Mouse (Mus musculus): ENCODE measurements around the gene Cdc6. TPM values are rescaled to one million over a fixed set of nuclear protein-coding genes. Genes with fewer than 3 reads are reported as not detected.

The Cdc6 gene
- polyA plus RNA-seq, 1 experiment from 2014 or later: 33.1 TPM

- 84% methylated on average over 4 of the region's 4 CpGs for WGBS
Measured at GRCm38 (mm10) chr11:98871416-98871815, 36.2 kb upstream of the Cdc6 start.

GRCm38 (mm10) chr11:98872040-98872439 is 35.6 kb upstream of the Cdc6 start:
- no peaks in the 10 kb centered on the region for H3K27me3 ChIP-seq (ENCODE audit: control insufficient read depth, insufficient read depth, low read length)
- H3K27ac ChIP-seq (ENCODE audit: low read depth, low read length): no peak overlapping the region
- H3K4me2 ChIP-seq (replicated peaks; ENCODE audit: low read depth, low read length): no peak overlapping the region
- no peaks in the 10 kb centered on the region for H3K9me3 ChIP-seq (ENCODE audit: control insufficient read depth, low read length)
- DNase-seq (ENCODE audit: low spot score) (no peak), ATAC-seq (ENCODE audit: low FRiP score) (no peak)
- no peaks in the 10 kb centered on the region for H3K36me3 ChIP-seq (ENCODE audit: control insufficient read depth, insufficient read depth, low read length)
- no peak overlapping the region for H3K9ac ChIP-seq (ENCODE audit: low read depth, low read length)
- H3K4me3 ChIP-seq (ENCODE audit: low read depth, low read length): no peak overlapping the region
- WGBS: 70% methylated on average over 4 of the region's 4 CpGs
- peaks cover 4% of the 10 kb centered on the region; the same call in 1 of the 2 replicates for H3K4me1 ChIP-seq (replicated peaks; ENCODE audit: control insufficient read depth, insufficient read depth, low read length)

More at GRCm38 (mm10) chr11:98871416-98871815, 36.2 kb upstream of the Cdc6 start:
- Histone ChIP-seq H3K4me3 (ENCODE audit: low read depth, low read length) (no peak overlapping the region), H3K4me1 (replicated peaks; ENCODE audit: control insufficient read depth, insufficient read depth, low read length) (peaks cover 4% of the 10 kb centered on the region; the same call in 1 of the 2 replicates), H3K27ac (ENCODE audit: low read depth, low read length) (no peak overlapping the region), H3K9me3 (ENCODE audit: control insufficient read depth, low read length) (no peaks in the 10 kb centered on the region), H3K36me3 (ENCODE audit: control insufficient read depth, insufficient read depth, low read length) (no peaks in the 10 kb centered on the region), H3K9ac (ENCODE audit: low read depth, low read length) (no peak overlapping the region), H3K27me3 (ENCODE audit: control insufficient read depth, insufficient read depth, low read length) (no peaks in the 10 kb centered on the region), H3K4me2 (replicated peaks; ENCODE audit: low read depth, low read length) (no peak overlapping the region)
- DNase-seq (ENCODE audit: low spot score) (no peak), ATAC-seq (ENCODE audit: low FRiP score) (no peak)

- ATAC-seq (ENCODE audit: low FRiP score): no peak
- Histone ChIP-seq H3K36me3 (ENCODE audit: control insufficient read depth, insufficient read depth, low read length) (no peaks in the 10 kb centered on the region), H3K9me3 (ENCODE audit: control insufficient read depth, low read length) (no peaks in the 10 kb centered on the region), H3K4me2 (replicated peaks; ENCODE audit: low read depth, low read length) (no peak overlapping the region), H3K4me1 (replicated peaks; ENCODE audit: control insufficient read depth, insufficient read depth, low read length) (no peaks in the 10 kb centered on the region), H3K27me3 (ENCODE audit: control insufficient read depth, insufficient read depth, low read length) (no peaks in the 10 kb centered on the region), H3K27ac (ENCODE audit: low read depth, low read length) (no peak overlapping the region), H3K9ac (ENCODE audit: low read depth, low read length) (no peak overlapping the region), H3K4me3 (ENCODE audit: low read depth, low read length) (no peak overlapping the region)
- 96% methylated on average over 9 of the region's 9 CpGs for WGBS
- DNase-seq (ENCODE audit: low spot score): no peak
Measured at GRCm38 (mm10) chr11:98873900-98874299, 33.7 kb upstream of the Cdc6 start.

GRCm38 (mm10) chr11:98877001-98877400 is 30.6 kb upstream of the Cdc6 start:
- no peak overlapping the region for H3K4me2 ChIP-seq (replicated peaks; ENCODE audit: low read depth, low read length)

GRCm38 (mm10) chr11:98887703-98888102 is 19.9 kb upstream of the Cdc6 start:
- Histone ChIP-seq H3K4me1 (replicated peaks; ENCODE audit: control insufficient read depth, insufficient read depth, low read length) (no peaks in the 10 kb centered on the region; the same call in 1 of the 2 replicates), H3K9me3 (ENCODE audit: control insufficient read depth, low read length) (no peaks in the 10 kb centered on the region), H3K9ac (ENCODE audit: low read depth, low read length) (no peak overlapping the region), H3K4me2 (replicated peaks; ENCODE audit: low read depth, low read length) (no peak overlapping the region), H3K36me3 (ENCODE audit: control insufficient read depth, insufficient read depth, low read length) (0 out of 2 replicates have a peak, but pooled peaks cover 5% of the 10 kb centered on the region), H3K4me3 (ENCODE audit: low read depth, low read length) (no peak overlapping the region), H3K27me3 (ENCODE audit: control insufficient read depth, insufficient read depth, low read length) (no peaks in the 10 kb centered on the region), H3K27ac (ENCODE audit: low read depth, low read length) (no peak overlapping the region)
- DNase-seq (ENCODE audit: low spot score) (no peak), ATAC-seq (ENCODE audit: low FRiP score) (no peak)
- WGBS: 95% methylated on average over 3 of the region's 3 CpGs

More at GRCm38 (mm10) chr11:98877001-98877400, 30.6 kb upstream of the Cdc6 start:
- WGBS: 75% methylated on average over 9 of the region's 9 CpGs
- Histone ChIP-seq H3K9ac (ENCODE audit: low read depth, low read length) (no peak overlapping the region), H3K4me3 (ENCODE audit: low read depth, low read length) (no peak overlapping the region), H3K36me3 (ENCODE audit: control insufficient read depth, insufficient read depth, low read length) (no peaks in the 10 kb centered on the region), H3K27ac (ENCODE audit: low read depth, low read length) (no peak overlapping the region), H3K4me1 (replicated peaks; ENCODE audit: control insufficient read depth, insufficient read depth, low read length) (no peaks in the 10 kb centered on the region), H3K9me3 (ENCODE audit: control insufficient read depth, low read length) (no peaks in the 10 kb centered on the region), H3K27me3 (ENCODE audit: control insufficient read depth, insufficient read depth, low read length) (no peaks in the 10 kb centered on the region)
- ATAC-seq (ENCODE audit: low FRiP score) (no peak), DNase-seq (ENCODE audit: low spot score) (no peak)

- no peaks in the 10 kb centered on the region; the same call in 1 of the 2 replicates for H3K4me1 ChIP-seq (replicated peaks; ENCODE audit: control insufficient read depth, insufficient read depth, low read length)
- H3K4me3 ChIP-seq (ENCODE audit: low read depth, low read length): no peak overlapping the region
- no peaks in the 10 kb centered on the region for H3K27me3 ChIP-seq (ENCODE audit: control insufficient read depth, insufficient read depth, low read length)
- no peak overlapping the region for H3K4me2 ChIP-seq (replicated peaks; ENCODE audit: low read depth, low read length)
- DNase-seq (ENCODE audit: low spot score) (no peak), ATAC-seq (ENCODE audit: low FRiP score) (no peak)
- WGBS: 95% methylated on average over 4 of the region's 4 CpGs
- no peaks in the 10 kb centered on the region for H3K9me3 ChIP-seq (ENCODE audit: control insufficient read depth, low read length)
- H3K36me3 ChIP-seq (ENCODE audit: control insufficient read depth, insufficient read depth, low read length): peaks cover 11% of the 10 kb centered on the region
- no peak overlapping the region for H3K9ac ChIP-seq (ENCODE audit: low read depth, low read length)
- no peak overlapping the region for H3K27ac ChIP-seq (ENCODE audit: low read depth, low read length)
Measured at GRCm38 (mm10) chr11:98889077-98889476, 18.5 kb upstream of the Cdc6 start.

GRCm38 (mm10) chr11:98889977-98890376 is 17.6 kb upstream of the Cdc6 start:
- H3K9me3 ChIP-seq (ENCODE audit: control insufficient read depth, low read length): no peaks in the 10 kb centered on the region
- DNase-seq (ENCODE audit: low spot score) (no peak), ATAC-seq (ENCODE audit: low FRiP score) (no peak)
- 94% methylated on average over 5 of the region's 5 CpGs for WGBS
- no peaks in the 10 kb centered on the region; the same call in 1 of the 2 replicates for H3K4me1 ChIP-seq (replicated peaks; ENCODE audit: control insufficient read depth, insufficient read depth, low read length)
- peaks cover 11% of the 10 kb centered on the region for H3K36me3 ChIP-seq (ENCODE audit: control insufficient read depth, insufficient read depth, low read length)
- no peak overlapping the region for H3K4me3 ChIP-seq (ENCODE audit: low read depth, low read length)
- H3K4me2 ChIP-seq (replicated peaks; ENCODE audit: low read depth, low read length): no peak overlapping the region
- H3K9ac ChIP-seq (ENCODE audit: low read depth, low read length): no peak overlapping the region
- H3K27ac ChIP-seq (ENCODE audit: low read depth, low read length): no peak overlapping the region
- H3K27me3 ChIP-seq (ENCODE audit: control insufficient read depth, insufficient read depth, low read length): no peaks in the 10 kb centered on the region

GRCm38 (mm10) chr11:98892426-98892825 is 15.2 kb upstream of the Cdc6 start:
- H3K27ac ChIP-seq (ENCODE audit: low read depth, low read length): no peak overlapping the region
- no peak overlapping the region for H3K9ac ChIP-seq (ENCODE audit: low read depth, low read length)
- no peak for DNase-seq (ENCODE audit: low spot score)
- H3K36me3 ChIP-seq (ENCODE audit: control insufficient read depth, insufficient read depth, low read length): peaks cover 16% of the 10 kb centered on the region
- no peak for ATAC-seq (ENCODE audit: low FRiP score)
- 64% methylated on average over 5 of the region's 5 CpGs for WGBS
- no peaks in the 10 kb centered on the region for H3K9me3 ChIP-seq (ENCODE audit: control insufficient read depth, low read length)
- no peak overlapping the region for H3K4me3 ChIP-seq (ENCODE audit: low read depth, low read length)
- no peaks in the 10 kb centered on the region; the same call in 1 of the 2 replicates for H3K4me1 ChIP-seq (replicated peaks; ENCODE audit: control insufficient read depth, insufficient read depth, low read length)
- no peak overlapping the region for H3K4me2 ChIP-seq (replicated peaks; ENCODE audit: low read depth, low read length)
- H3K27me3 ChIP-seq (ENCODE audit: control insufficient read depth, insufficient read depth, low read length): no peaks in the 10 kb centered on the region

- DNase-seq (ENCODE audit: low spot score) (no peak), ATAC-seq (ENCODE audit: low FRiP score) (no peak)
- H3K9ac ChIP-seq (ENCODE audit: low read depth, low read length): no peak overlapping the region
- H3K4me3 ChIP-seq (ENCODE audit: low read depth, low read length): no peak overlapping the region
- WGBS: 87% methylated on average over 12 of the region's 12 CpGs
- H3K4me2 ChIP-seq (replicated peaks; ENCODE audit: low read depth, low read length): no peak overlapping the region
- H3K27ac ChIP-seq (ENCODE audit: low read depth, low read length): no peak overlapping the region
- peaks cover 13% of the 10 kb centered on the region for H3K36me3 ChIP-seq (ENCODE audit: control insufficient read depth, insufficient read depth, low read length)
- H3K9me3 ChIP-seq (ENCODE audit: control insufficient read depth, low read length): no peaks in the 10 kb centered on the region
- peaks cover 6% of the 10 kb centered on the region; the same call in 1 of the 2 replicates for H3K4me1 ChIP-seq (replicated peaks; ENCODE audit: control insufficient read depth, insufficient read depth, low read length)
- no peaks in the 10 kb centered on the region for H3K27me3 ChIP-seq (ENCODE audit: control insufficient read depth, insufficient read depth, low read length)
Measured at GRCm38 (mm10) chr11:98900529-98901125, 7.0 kb upstream of the Cdc6 start.

Measured in hindbrain, embryonic 11.5 days (tissue).